Mouse (Mus musculus): ENCODE measurements around the gene Auts2. TPM values are rescaled to one million over a fixed set of nuclear protein-coding genes. Genes with fewer than 3 reads are reported as not detected.

The Auts2 gene
- polyA plus RNA-seq, 1 experiment from 2014 or later: 4.4 TPM

GRCm38 (mm10) chr5:132318026-132318765 is 224.9 kb downstream of the Auts2 start:
- DNase-seq (ENCODE audit: low spot score): no peak
- WGBS: 71% methylated on average over 9 of the region's 9 CpGs
- Histone ChIP-seq H3K4me1 (ENCODE audit: insufficient read depth, low read depth, low read length) (no peaks in the 10 kb centered on the region), H3K36me3 (ENCODE audit: insufficient read depth, low read length) (no peaks in the 10 kb centered on the region), H3K27ac (ENCODE audit: low read length) (no peak overlapping the region), H3K4me2 (replicated peaks; ENCODE audit: low read depth, low read length) (no peak overlapping the region), H3K9me3 (ENCODE audit: low read length) (no peaks in the 10 kb centered on the region), H3K27me3 (replicated peaks; ENCODE audit: insufficient read depth, low read length) (no peaks in the 10 kb centered on the region), H3K4me3 (ENCODE audit: low read depth, low read length) (no peak overlapping the region), H3K9ac (replicated peaks; ENCODE audit: low read depth) (no peak overlapping the region)
- TF ChIP-seq CTCF (IDR thresholded peaks at IDR 0.05) (no peak), EP300 (IDR thresholded peaks at IDR 0.05) (no peak)
- ATAC-seq: no peak

- Histone ChIP-seq H3K27ac (ENCODE audit: low read length) (no peak overlapping the region), H3K9ac (replicated peaks; ENCODE audit: low read depth) (no peak overlapping the region), H3K36me3 (ENCODE audit: insufficient read depth, low read length) (no peaks in the 10 kb centered on the region), H3K4me1 (ENCODE audit: insufficient read depth, low read depth, low read length) (no peaks in the 10 kb centered on the region), H3K9me3 (ENCODE audit: low read length) (no peaks in the 10 kb centered on the region), H3K4me2 (replicated peaks; ENCODE audit: low read depth, low read length) (no peak overlapping the region), H3K4me3 (ENCODE audit: low read depth, low read length) (no peak overlapping the region), H3K27me3 (replicated peaks; ENCODE audit: insufficient read depth, low read length) (no peaks in the 10 kb centered on the region)
- ATAC-seq: no peak
- WGBS: 42% methylated on average over 6 of the region's 6 CpGs
- no peak for DNase-seq (ENCODE audit: low spot score)
- TF ChIP-seq CTCF (IDR thresholded peaks at IDR 0.05) (no peak), EP300 (IDR thresholded peaks at IDR 0.05) (no peak)
These were observed 226.2 kb downstream of the Auts2 start for GRCm38 (mm10) chr5:132316897-132317296.

- no peaks in the 10 kb centered on the region for H3K36me3 ChIP-seq (ENCODE audit: insufficient read depth, low read length)
- no peak overlapping the region for H3K9ac ChIP-seq (replicated peaks; ENCODE audit: low read depth)
- no peak overlapping the region for H3K4me3 ChIP-seq (ENCODE audit: low read depth, low read length)
- no peak overlapping the region for H3K4me2 ChIP-seq (replicated peaks; ENCODE audit: low read depth, low read length)
- no peak overlapping the region for H3K27ac ChIP-seq (ENCODE audit: low read length)
- H3K27me3 ChIP-seq (replicated peaks; ENCODE audit: insufficient read depth, low read length): no peaks in the 10 kb centered on the region
- no peak for TF ChIP-seq CTCF (IDR thresholded peaks at IDR 0.05)
- TF ChIP-seq EP300 (IDR thresholded peaks at IDR 0.05): no peak
- 80% methylated on average over 5 of the region's 5 CpGs for WGBS
- no peaks in the 10 kb centered on the region for H3K9me3 ChIP-seq (ENCODE audit: low read length)
- ATAC-seq: no peak
- DNase-seq (ENCODE audit: low spot score): no peak
- H3K4me1 ChIP-seq (ENCODE audit: insufficient read depth, low read depth, low read length): no peaks in the 10 kb centered on the region
These were observed 228.8 kb downstream of the Auts2 start for GRCm38 (mm10) chr5:132314300-132314699.

GRCm38 (mm10) chr5:132307000-132307399 is 236.1 kb downstream of the Auts2 start:
- Histone ChIP-seq H3K4me1 (ENCODE audit: insufficient read depth, low read depth, low read length) (no peaks in the 10 kb centered on the region), H3K9me3 (ENCODE audit: low read length) (no peaks in the 10 kb centered on the region), H3K27me3 (replicated peaks; ENCODE audit: insufficient read depth, low read length) (no peaks in the 10 kb centered on the region), H3K4me2 (replicated peaks; ENCODE audit: low read depth, low read length) (no peak overlapping the region), H3K9ac (replicated peaks; ENCODE audit: low read depth) (no peak overlapping the region), H3K27ac (ENCODE audit: low read length) (no peak overlapping the region), H3K4me3 (ENCODE audit: low read depth, low read length) (no peak overlapping the region), H3K36me3 (ENCODE audit: insufficient read depth, low read length) (no peaks in the 10 kb centered on the region)
- no peak for ATAC-seq
- 68% methylated on average over 2 of the region's 2 CpGs for WGBS
- TF ChIP-seq EP300 (IDR thresholded peaks at IDR 0.05) (no peak), CTCF (IDR thresholded peaks at IDR 0.05) (no peak)
- DNase-seq (ENCODE audit: low spot score): no peak

- Histone ChIP-seq H3K4me3 (ENCODE audit: low read depth, low read length) (no peak overlapping the region), H3K27ac (ENCODE audit: low read length) (no peak overlapping the region), H3K4me1 (ENCODE audit: insufficient read depth, low read depth, low read length) (no peaks in the 10 kb centered on the region), H3K27me3 (replicated peaks; ENCODE audit: insufficient read depth, low read length) (no peaks in the 10 kb centered on the region), H3K9ac (replicated peaks; ENCODE audit: low read depth) (no peak overlapping the region), H3K4me2 (replicated peaks; ENCODE audit: low read depth, low read length) (no peak overlapping the region), H3K36me3 (ENCODE audit: insufficient read depth, low read length) (no peaks in the 10 kb centered on the region), H3K9me3 (ENCODE audit: low read length) (no peaks in the 10 kb centered on the region)
- ATAC-seq: no peak
- TF ChIP-seq EP300 (IDR thresholded peaks at IDR 0.05) (no peak), CTCF (IDR thresholded peaks at IDR 0.05) (no peak)
- WGBS: 60% methylated on average over 5 of the region's 5 CpGs
- peak; percentile 25 for DNase-seq (ENCODE audit: low spot score)
These were observed 237.7 kb downstream of the Auts2 start for GRCm38 (mm10) chr5:132305354-132305934.

GRCm38 (mm10) chr5:132302778-132303177 is 240.4 kb downstream of the Auts2 start:
- Histone ChIP-seq H3K27me3 (replicated peaks; ENCODE audit: insufficient read depth, low read length) (no peaks in the 10 kb centered on the region), H3K4me1 (ENCODE audit: insufficient read depth, low read depth, low read length) (no peaks in the 10 kb centered on the region), H3K9ac (replicated peaks; ENCODE audit: low read depth) (no peak overlapping the region), H3K36me3 (ENCODE audit: insufficient read depth, low read length) (no peaks in the 10 kb centered on the region), H3K27ac (ENCODE audit: low read length) (no peak overlapping the region), H3K4me3 (ENCODE audit: low read depth, low read length) (no peak overlapping the region), H3K9me3 (ENCODE audit: low read length) (no peaks in the 10 kb centered on the region), H3K4me2 (replicated peaks; ENCODE audit: low read depth, low read length) (no peak overlapping the region)
- WGBS: 92% methylated on average over 4 of the region's 4 CpGs
- ATAC-seq (no peak), DNase-seq (ENCODE audit: low spot score) (no peak)
- TF ChIP-seq CTCF (IDR thresholded peaks at IDR 0.05) (no peak), EP300 (IDR thresholded peaks at IDR 0.05) (no peak)

All from lung, postnatal 0 days (tissue).